Mouse (Mus musculus) ES-Bruce4 (cell line): ENCODE measurements around the gene Mettl7a2.

ENCODE experiments used
- CTCF ChIP-seq: IDR thresholded peaks from one replicate; pipeline ENCODE4 v1.8.1; 2011; ENCODE audit warnings: low read depth, low read length
- EP300 ChIP-seq: IDR thresholded peaks from 2 replicates; pipeline ENCODE4 v1.6.1; 2011; ENCODE audit warnings: low read depth, low read length; ENCODE audit not compliant: insufficient read depth
- POLR2A ChIP-seq: IDR thresholded peaks from one replicate; pipeline ENCODE4 v1.8.1; 2011; ENCODE audit warnings: low read length; ENCODE audit not compliant: insufficient read depth

- no peak for TF ChIP-seq POLR2A
- no peak for TF ChIP-seq CTCF
- TF ChIP-seq EP300 = no peak
Measured at GRCm38 (mm10) chr15:100402347-100402746, 49.3 kb downstream of the Mettl7a2 start.
